Mouse (Mus musculus): ENCODE measurements around the gene Anp32e.
"Not testable (repeated sequence)": the region's sequence is repeated elsewhere in the genome, so short reads cannot be mapped to it uniquely, and the experiment has no call there.

GRCm38 (mm10) chr3:95923429-95923828 is 5.6 kb upstream of the Anp32e start:
- TF ChIP-seq CTCF, EP300 (IDR thresholded peaks at IDR 0.05): not testable (repeated sequence)

Measured in lung, postnatal 0 days (tissue).